Mouse (Mus musculus) MEL (cell line): ENCODE results near the gene Rsf1. TPM values are rescaled to one million over a fixed set of nuclear protein-coding genes. Genes with fewer than 3 reads are reported as not detected.
A peak's percentile ranks its signal among the peaks of the same experiment; 100 is the strongest.

Experiments used
- DNase-seq: peaks from one replicate; pipeline ENCODE4 v3.0.0; 2011; ENCODE audit warnings: low read depth, low spot score
- H3K27ac ChIP-seq: 2 replicates; pipeline ENCODE4 v1.5.1; 2012; ENCODE audit warnings: low read depth, mild to moderate bottlenecking, control low read depth, low read length, moderate library complexity; ENCODE audit not compliant: control insufficient read depth
- H3K27me3 ChIP-seq, 2 experiments: fragments of 150-350 bp in 1 of 2; sonication (generic) in 1 of 2; 2 replicates each; pipeline ENCODE4 v1.6.1; 2012; ENCODE audit warnings: low read length in 2 of 2, mild to moderate bottlenecking in 2 of 2, improper control_type of control experiment in 1 of 2, moderate library complexity in 1 of 2; ENCODE audit not compliant: insufficient read depth in 2 of 2, control insufficient read depth in 1 of 2
- H3K36me3 ChIP-seq, 2 experiments: 2 replicates each; pipeline ENCODE4 v1.6.1; 2012 to 2014; ENCODE audit warnings: low read length in 2 of 2, improper control_type of control experiment in 1 of 2, inconsistent platforms in 1 of 2, mild to moderate bottlenecking in 1 of 2; ENCODE audit not compliant: insufficient read depth in 2 of 2, control insufficient read depth in 1 of 2
- H3K4me1 ChIP-seq, 2 experiments: fragments of 150-350 bp in 1 of 2; sonication (generic) in 1 of 2; 2 replicates each; pipeline ENCODE4 v1.6.1; 2012; ENCODE audit warnings: low read length in 2 of 2, improper control_type of control experiment in 1 of 2, mild to moderate bottlenecking in 1 of 2; ENCODE audit not compliant: insufficient read depth in 2 of 2, control insufficient read depth in 1 of 2
- H3K4me3 ChIP-seq, 2 experiments: fragments of 150-350 bp in 1 of 2; sonication (generic) in 1 of 2; 2 replicates each; pipeline ENCODE4 v1.5.1; 2012; ENCODE audit warnings: low read depth in 2 of 2, low read length in 2 of 2, mild to moderate bottlenecking in 2 of 2, moderate library complexity in 2 of 2, control low read depth in 1 of 2, improper control_type of control experiment in 1 of 2; ENCODE audit not compliant: control insufficient read depth in 1 of 2, insufficient read depth in 1 of 2
- H3K79me2 ChIP-seq: 2 replicates; pipeline ENCODE4 v1.6.1; 2012; ENCODE audit warnings: mild to moderate bottlenecking, low read length, moderate library complexity; ENCODE audit not compliant: control insufficient read depth, poor library complexity, insufficient read depth
- H3K9ac ChIP-seq: 2 replicates; pipeline ENCODE4 v1.6.1; 2012; ENCODE audit warnings: low read depth, mild to moderate bottlenecking, control low read depth, low read length, moderate library complexity; ENCODE audit not compliant: control insufficient read depth, poor library complexity, severe bottlenecking
- H3K9me3 ChIP-seq: fragments of 150-350 bp; sonication (generic); replicated peaks from 2 replicates; pipeline ENCODE4 v1.6.1; 2012; ENCODE audit warnings: mild to moderate bottlenecking, low read length, improper control_type of control experiment, moderate library complexity; ENCODE audit not compliant: insufficient read depth
- CHD1 ChIP-seq: IDR thresholded peaks from 2 replicates; pipeline ENCODE4 v1.6.1; 2012; ENCODE audit warnings: low read depth, mild to moderate bottlenecking, inconsistent platforms, low read length, improper control_type of control experiment
- CHD2 ChIP-seq: IDR thresholded peaks from 2 replicates; pipeline ENCODE4 v1.6.1; 2011; ENCODE audit warnings: low read length, improper control_type of control experiment
- EP300 ChIP-seq, 2 experiments: IDR thresholded peaks; 2 replicates each; pipeline ENCODE4 v1.6.1; 2011; ENCODE audit warnings: improper control_type of control experiment in 2 of 2, low read length in 2 of 2, low read depth in 1 of 2, mild to moderate bottlenecking in 1 of 2
- GABPA ChIP-seq: IDR thresholded peaks from 2 replicates; pipeline ENCODE4 v1.6.1; 2012; ENCODE audit warnings: low read depth, mild to moderate bottlenecking, inconsistent platforms, low read length, improper control_type of control experiment, moderate library complexity
- HCFC1 ChIP-seq: IDR thresholded peaks from 2 replicates; pipeline ENCODE4 v1.6.1; 2012; ENCODE audit warnings: low read depth, mild to moderate bottlenecking, inconsistent platforms, low read length, improper control_type of control experiment, moderate library complexity
- JUND ChIP-seq: IDR thresholded peaks from 2 replicates; pipeline ENCODE4 v1.6.1; 2011; ENCODE audit warnings: low read depth, mild to moderate bottlenecking, improper control_type of control experiment, low read length
- KAT2A ChIP-seq: conservative IDR thresholded peaks from 2 replicates; pipeline ENCODE4 v1.6.1; 2012; ENCODE audit warnings: low read depth, low read length, improper control_type of control experiment, inconsistent platforms
- MXI1 ChIP-seq: IDR thresholded peaks from 2 replicates; pipeline ENCODE4 v1.6.1; 2011; ENCODE audit warnings: mild to moderate bottlenecking, low read depth, low read length, improper control_type of control experiment
- MYB ChIP-seq: IDR thresholded peaks from 2 replicates; pipeline ENCODE4 v1.6.1; 2011; ENCODE audit warnings: mild to moderate bottlenecking, low read depth, low read length, improper control_type of control experiment
- NRF1 ChIP-seq: IDR thresholded peaks from 2 replicates; pipeline ENCODE4 v1.6.1; 2014; ENCODE audit warnings: low read depth, mild to moderate bottlenecking, inconsistent platforms, low read length, improper control_type of control experiment, moderate library complexity; ENCODE audit not compliant: poor library complexity, insufficient read depth, severe bottlenecking
- POLR2A ChIP-seq, 2 experiments: IDR thresholded peaks; 2 replicates each; pipeline ENCODE4 v1.6.1; 2011 to 2012; ENCODE audit warnings: low read length in 2 of 2, mild to moderate bottlenecking in 2 of 2, control low read depth in 1 of 2, improper control_type of control experiment in 1 of 2, low read depth in 1 of 2, moderate library complexity in 1 of 2; ENCODE audit not compliant: control insufficient read depth in 1 of 2, insufficient read depth in 1 of 2, poor library complexity in 1 of 2
- POLR2AphosphoS5 ChIP-seq: IDR thresholded peaks from 2 replicates; pipeline ENCODE4 v1.6.1; 2012; ENCODE audit warnings: low read depth, borderline replicate concordance, mild to moderate bottlenecking, inconsistent platforms, low read length, moderate library complexity, mixed read lengths
- RAD21 ChIP-seq: IDR thresholded peaks from 2 replicates; pipeline ENCODE4 v1.6.1; 2011; ENCODE audit warnings: mild to moderate bottlenecking, low read depth, low read length, improper control_type of control experiment
- RCOR1 ChIP-seq: IDR thresholded peaks from 2 replicates; pipeline ENCODE4 v1.6.1; 2012; ENCODE audit warnings: low read depth, mild to moderate bottlenecking, inconsistent platforms, low read length, improper control_type of control experiment
- TAL1 ChIP-seq: IDR thresholded peaks from 2 replicates; pipeline ENCODE4 v1.6.1; 2012; ENCODE audit warnings: mild to moderate bottlenecking, inconsistent platforms, low read length, moderate library complexity, mixed read lengths
- TBP ChIP-seq: IDR thresholded peaks from 2 replicates; pipeline ENCODE4 v1.8.0; 2011; ENCODE audit warnings: low read depth, low read length, improper control_type of control experiment
- UBTF ChIP-seq: IDR thresholded peaks from 2 replicates; pipeline ENCODE4 v1.6.1; 2012; ENCODE audit warnings: low read depth, mild to moderate bottlenecking, inconsistent platforms, low read length, improper control_type of control experiment, moderate library complexity, borderline replicate concordance; ENCODE audit not compliant: insufficient read depth
- USF1 ChIP-seq: IDR thresholded peaks from 2 replicates; pipeline ENCODE4 v1.6.1; 2014; ENCODE audit warnings: low read depth, mild to moderate bottlenecking, inconsistent platforms, low read length, improper control_type of control experiment, moderate library complexity
- ZNF384 ChIP-seq: IDR thresholded peaks from 2 replicates; pipeline ENCODE4 v1.6.1; 2012; ENCODE audit warnings: low read depth, mild to moderate bottlenecking, inconsistent platforms, low read length, improper control_type of control experiment
- polyA plus RNA-seq, 2 experiments: library from polyadenylated mRNA; stranded (reverse) in 1 of 2; unstranded in 1 of 2; fragments of >175 nt in 1 of 2; fragments of >200 nt in 1 of 2; gene quantifications; 2 replicates each; pipeline versions ENCODE4 v1.2.1 to v1.2.4; 2012; ENCODE audit warnings: low replicate concordance in 2 of 2, low read depth in 1 of 2; ENCODE audit not compliant: insufficient read length in 2 of 2, insufficient read depth in 1 of 2, missing spikeins in 1 of 2
- total RNA-seq: library from RNA; depleted of rRNA; stranded (reverse); fragments of 300-350 nt; gene quantifications from 2 replicates; pipeline ENCODE4 v1.2.3, GENCODE M21; 2012

Gene Rsf1
- total and polyA plus RNA-seq, 3 experiments, result 12.7 to 17.4 TPM; not detected in 1

DNA sequence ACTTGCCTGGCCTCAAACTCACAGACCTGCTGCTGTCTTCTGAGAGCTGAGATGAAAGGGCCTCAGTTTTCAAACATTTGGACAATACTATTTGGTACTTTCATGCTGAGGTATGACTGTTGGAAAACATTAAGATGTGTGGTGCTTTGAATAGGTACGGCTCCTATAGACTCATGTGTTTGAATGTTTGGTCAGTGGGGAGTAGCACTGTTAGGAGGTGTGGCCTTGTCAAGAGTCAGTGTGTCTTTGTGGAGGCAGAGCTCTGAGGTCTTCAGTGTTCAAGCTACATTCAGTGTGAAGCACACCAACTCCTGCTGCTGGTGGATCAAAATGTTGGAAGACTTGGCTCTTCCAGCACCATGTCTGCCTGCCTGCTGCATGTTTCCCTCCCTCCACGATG lies 13.8 kb downstream of the Rsf1 start:
- no peak overlapping the region for H3K9ac ChIP-seq
- H3K27ac ChIP-seq, result no peak overlapping the region
- TF ChIP-seq NRF1, result no peak
- TF ChIP-seq, all 39 proteins: peak for 0
- Histone ChIP-seq H3K27me3 (no peaks in the 10 kb centered on the region), H3K4me1 (peaks cover under 1 to 3% of the 10 kb centered on the region in 2 experiments; a peak in 2 of 4 replicates), H3K9me3 (no peaks in the 10 kb centered on the region), H3K4me3 (no peak overlapping the region), H3K79me2 (peaks cover 16% of the 10 kb centered on the region), H3K36me3 (peaks cover 1 to 11% of the 10 kb centered on the region in 2 experiments; a peak in 3 of 4 replicates)
- DNase-seq, result no peak

GRCm38 (mm10) chr7:97598548-97598947 lies 18.9 kb downstream of the Rsf1 start:
- Histone ChIP-seq H3K36me3 (peaks cover 0 to 12% of the 10 kb centered on the region in 2 experiments; a peak in 3 of 4 replicates), H3K4me1 (peaks cover 0 to 2% of the 10 kb centered on the region in 2 experiments; a peak in 1 of 4 replicates), H3K9me3 (no peaks in the 10 kb centered on the region), H3K79me2 (peaks cover 10% of the 10 kb centered on the region), H3K4me3 (no peak overlapping the region), H3K27me3 (no peaks in the 10 kb centered on the region), H3K9ac (no peak overlapping the region), H3K27ac (no peak overlapping the region)
- DNase-seq, result peak; percentile 28
- TF ChIP-seq RCOR1 (no peak), MYB (no peak), GABPA (no peak), CHD2 (no peak), KAT2A (no peak), HCFC1 (no peak), EP300 (IDR thresholded peaks at IDR 0.05; ENCODE audit: low read depth in 1 of 2, low read length in 2 of 2) (no peak), ZNF384 (no peak), POLR2AphosphoS5 (no peak), CHD1 (no peak), TBP (no peak), POLR2A (IDR thresholded peaks at IDR 0.05; ENCODE audit: control insufficient read depth in 1 of 2, insufficient read depth in 1 of 2, low read depth in 1 of 2, low read length in 2 of 2, poor library complexity in 1 of 2) (no peak), TAL1 (no peak), RAD21 (no peak), MXI1 (no peak), UBTF (no peak), USF1 (no peak), JUND (no peak)
